Mouse (Mus musculus): ENCODE results near the gene Myom3. TPM values are rescaled to one million over a fixed set of nuclear protein-coding genes. Genes with fewer than 3 reads are reported as not detected.

Gene Myom3
- total and polyA plus RNA-seq, 3 experiments: not detected

GRCm38 (mm10) chr4:135752779-135753164 is 6.7 kb upstream of the Myom3 start (continued):
- TF ChIP-seq USF2 (IDR thresholded peaks at IDR 0.05; ENCODE audit: borderline replicate concordance in 1 of 2, insufficient read depth in 1 of 2, low read depth in 1 of 2, low read length in 2 of 2): no peak

- no peak overlapping the region for H3K4me3 ChIP-seq (ENCODE audit: control insufficient read depth in 1 of 2, insufficient read depth in 1 of 2, low read depth in 2 of 2, low read length in 2 of 2)
- peak; percentile 17 for DNase-seq (ENCODE audit: low read depth, low spot score)
- H3K79me2 ChIP-seq (ENCODE audit: control insufficient read depth, insufficient read depth, low read length, poor library complexity): no peaks in the 10 kb centered on the region
- no peak overlapping the region for H3K9ac ChIP-seq (ENCODE audit: control insufficient read depth, low read depth, low read length, poor library complexity, severe bottlenecking)
- no peak overlapping the region for H3K27ac ChIP-seq (ENCODE audit: control insufficient read depth, low read depth, low read length)
- no peaks in the 10 kb centered on the region for H3K4me1 ChIP-seq (ENCODE audit: control insufficient read depth in 1 of 2, insufficient read depth in 2 of 2, low read length in 2 of 2)
- TF ChIP-seq CTCF (IDR thresholded peaks at IDR 0.05 in 2 of 3, conservative IDR thresholded peaks at IDR 0.05 in 1 of 3; ENCODE audit: control insufficient read depth in 1 of 3, insufficient read depth in 1 of 3, low read depth in 2 of 3, low read length in 3 of 3, poor library complexity in 1 of 3, severe bottlenecking in 1 of 3) (peak in 2 of 3 experiments; percentile 47 to 50; a peak in 4 of 6 replicates), CHD2 (IDR thresholded peaks at IDR 0.05; ENCODE audit: low read length) (no peak), HCFC1 (IDR thresholded peaks at IDR 0.05; ENCODE audit: low read depth, low read length) (no peak), SMC3 (IDR thresholded peaks at IDR 0.05; ENCODE audit: low read depth, low read length) (peak; percentile 41; the same call in 1 of the 2 replicates), POLR2AphosphoS2 (IDR thresholded peaks at IDR 0.05; ENCODE audit: low read length) (no peak), RAD21 (IDR thresholded peaks at IDR 0.05; ENCODE audit: low read depth, low read length) (peak; percentile 38)
- H3K36me3 ChIP-seq (ENCODE audit: control insufficient read depth in 1 of 2, insufficient read depth in 2 of 2, low read length in 2 of 2): no peaks in the 10 kb centered on the region
- no peaks in the 10 kb centered on the region for H3K9me3 ChIP-seq (replicated peaks; ENCODE audit: insufficient read depth, low read length)
- H3K27me3 ChIP-seq (ENCODE audit: control insufficient read depth in 1 of 2, insufficient read depth in 2 of 2, low read length in 2 of 2): peaks cover 0 to 6% of the 10 kb centered on the region in 2 experiments; a peak in 3 of 4 replicates
Measured at GRCm38 (mm10) chr4:135758331-135758730, 1.2 kb upstream of the Myom3 start.

- H3K27ac ChIP-seq (ENCODE audit: control insufficient read depth, low read depth, low read length): no peak overlapping the region
- H3K79me2 ChIP-seq (ENCODE audit: control insufficient read depth, insufficient read depth, low read length, poor library complexity): no peaks in the 10 kb centered on the region
- H3K27me3 ChIP-seq (ENCODE audit: control insufficient read depth in 1 of 2, insufficient read depth in 2 of 2, low read length in 2 of 2): peaks cover 0 to 6% of the 10 kb centered on the region in 2 experiments; a peak in 3 of 4 replicates
- no peak for DNase-seq (ENCODE audit: low read depth, low spot score)
- H3K36me3 ChIP-seq (ENCODE audit: control insufficient read depth in 1 of 2, insufficient read depth in 2 of 2, low read length in 2 of 2): no peaks in the 10 kb centered on the region
- H3K9me3 ChIP-seq (replicated peaks; ENCODE audit: insufficient read depth, low read length): no peaks in the 10 kb centered on the region
- H3K4me1 ChIP-seq (ENCODE audit: control insufficient read depth in 1 of 2, insufficient read depth in 2 of 2, low read length in 2 of 2): no peaks in the 10 kb centered on the region
- no peak for TF ChIP-seq MAX (IDR thresholded peaks at IDR 0.05; ENCODE audit: low read length)
- TF ChIP-seq MXI1 (IDR thresholded peaks at IDR 0.05; ENCODE audit: low read depth, low read length): no peak
- TF ChIP-seq ZMIZ1 (IDR thresholded peaks at IDR 0.05; ENCODE audit: low read depth, low read length): no peak
- no peak for TF ChIP-seq POLR2A (IDR thresholded peaks at IDR 0.05; ENCODE audit: control insufficient read depth in 1 of 2, insufficient read depth in 1 of 2, low read depth in 1 of 2, low read length in 2 of 2, poor library complexity in 1 of 2)
- no peak for TF ChIP-seq ZKSCAN1 (IDR thresholded peaks at IDR 0.05; ENCODE audit: low read depth, low read length)
- TF ChIP-seq EP300 (IDR thresholded peaks at IDR 0.05; ENCODE audit: low read depth in 1 of 2, low read length in 2 of 2): no peak
- TF ChIP-seq RAD21 (IDR thresholded peaks at IDR 0.05; ENCODE audit: low read depth, low read length): no peak
- TF ChIP-seq E2F4 (IDR thresholded peaks at IDR 0.05; ENCODE audit: borderline replicate concordance, low read depth, low read length): no peak
- no peak for TF ChIP-seq POLR2AphosphoS2 (IDR thresholded peaks at IDR 0.05; ENCODE audit: low read length)
- H3K4me3 ChIP-seq (ENCODE audit: control insufficient read depth in 1 of 2, insufficient read depth in 1 of 2, low read depth in 2 of 2, low read length in 2 of 2): no peak overlapping the region
- H3K9ac ChIP-seq (ENCODE audit: control insufficient read depth, low read depth, low read length, poor library complexity, severe bottlenecking): no peak overlapping the region
Measured at GRCm38 (mm10) chr4:135758825-135759224, 690 bp upstream of the Myom3 start.
